Mouse (Mus musculus): ENCODE data around the gene Srebf2.
"Not testable (repeated sequence)": the region's sequence is repeated elsewhere in the genome, so short reads cannot be mapped to it uniquely, and the experiment has no call there.

The Srebf2 gene

DNA sequence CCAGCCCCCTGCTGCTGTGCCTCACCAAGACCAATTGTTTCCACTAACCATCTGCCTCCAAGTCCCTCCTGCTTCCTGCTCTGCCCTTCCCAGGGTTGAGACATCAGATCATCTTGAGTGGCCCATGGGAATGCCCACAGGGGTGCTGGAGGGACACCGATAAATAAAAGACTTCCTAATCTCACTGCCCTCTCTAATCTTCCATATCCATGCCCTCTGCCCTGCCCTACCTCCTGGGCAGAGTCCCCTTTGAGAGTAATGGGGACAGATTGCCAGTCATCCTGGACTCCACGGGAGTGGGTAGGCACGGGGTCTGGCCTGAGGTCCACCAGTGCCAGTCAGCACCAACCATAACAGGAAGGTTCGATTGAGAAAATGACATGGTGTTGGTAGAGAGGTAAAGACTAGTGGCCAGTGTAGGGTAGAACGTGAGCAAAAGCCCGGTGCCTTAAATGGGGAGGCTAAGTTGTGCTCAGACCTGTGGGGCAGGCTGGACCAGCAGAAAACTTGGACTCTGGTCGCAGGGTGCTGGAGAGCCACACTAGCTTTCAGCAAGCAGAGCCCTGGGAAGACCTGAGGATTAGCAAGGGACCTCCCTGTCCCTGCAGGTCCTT is 77.7 kb downstream of the Srebf2 start:
- no peak for DNase-seq (ENCODE audit: low read depth)

DNA sequence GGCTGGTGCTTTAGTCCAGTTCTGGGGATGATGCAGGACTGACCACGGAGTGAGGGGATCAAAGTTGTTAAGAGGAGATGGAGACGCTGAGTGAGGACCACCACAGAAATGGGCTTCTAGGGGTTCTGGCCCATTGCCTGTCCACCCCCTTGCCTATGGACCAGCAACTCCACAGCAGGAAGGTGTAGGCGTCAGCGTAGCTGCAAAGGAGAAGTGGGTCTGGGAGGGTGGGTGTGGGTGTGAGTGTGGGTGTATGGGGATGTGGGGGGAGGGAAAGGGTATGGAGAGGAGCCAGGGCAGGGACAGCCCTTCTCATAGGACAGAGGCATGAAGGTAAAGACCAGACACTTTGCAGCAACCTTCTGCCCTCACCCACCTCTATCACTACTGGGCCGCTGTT is 78.8 kb downstream of the Srebf2 start:
- no peak for DNase-seq (ENCODE audit: low read depth)

DNA sequence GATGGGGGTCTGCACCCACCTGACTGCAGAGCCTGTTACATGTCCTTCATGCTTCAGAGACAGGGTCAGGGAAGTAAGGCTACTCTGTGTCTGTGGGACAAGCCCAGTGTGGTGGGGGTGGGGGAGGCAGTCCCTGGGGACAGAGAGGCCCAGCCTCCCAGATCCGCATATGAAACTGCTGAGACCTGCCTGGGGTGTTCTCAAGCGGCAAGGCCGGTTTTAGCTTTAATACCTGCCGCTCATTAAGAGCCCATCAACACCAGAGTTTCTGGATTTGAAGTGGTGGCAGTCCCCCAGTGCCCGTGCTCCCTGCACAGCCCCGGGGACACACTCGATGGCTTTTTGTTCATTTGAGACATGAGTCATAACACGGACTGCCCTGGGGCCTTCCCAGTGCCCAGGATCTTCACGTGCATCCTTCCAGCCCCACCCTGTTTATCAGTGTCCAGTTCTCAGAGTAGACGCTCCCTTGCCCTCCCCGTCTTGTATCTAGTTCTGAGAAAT is 82.6 kb downstream of the Srebf2 start:
- DNase-seq (ENCODE audit: low read depth): no peak

DNA sequence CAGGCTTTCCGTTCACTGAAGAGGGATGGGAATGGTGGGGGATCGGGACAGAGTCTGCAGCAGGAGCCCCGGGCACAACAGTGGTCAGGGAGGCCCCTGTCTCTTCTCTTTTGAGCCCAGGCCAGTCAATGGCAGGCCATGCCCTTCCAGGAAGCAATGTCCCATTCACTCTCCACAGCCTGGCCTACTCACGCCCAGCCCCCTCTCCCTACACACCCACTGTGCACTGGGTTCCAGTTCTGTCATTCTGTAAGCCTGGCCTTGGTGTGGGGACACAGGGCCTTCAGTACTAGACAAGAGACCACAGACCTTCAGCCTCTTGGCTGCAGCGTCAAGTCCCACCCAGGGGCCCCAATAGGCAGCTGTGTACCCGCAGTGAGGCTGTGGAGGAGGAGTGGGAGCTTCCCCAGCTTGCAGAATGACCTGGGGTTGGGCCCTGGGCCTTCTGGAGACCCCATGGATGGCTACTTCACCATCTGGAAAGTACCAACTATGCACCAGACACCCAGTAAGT is 83.2 kb downstream of the Srebf2 start:
- DNase-seq (ENCODE audit: low read depth): no peak

DNA sequence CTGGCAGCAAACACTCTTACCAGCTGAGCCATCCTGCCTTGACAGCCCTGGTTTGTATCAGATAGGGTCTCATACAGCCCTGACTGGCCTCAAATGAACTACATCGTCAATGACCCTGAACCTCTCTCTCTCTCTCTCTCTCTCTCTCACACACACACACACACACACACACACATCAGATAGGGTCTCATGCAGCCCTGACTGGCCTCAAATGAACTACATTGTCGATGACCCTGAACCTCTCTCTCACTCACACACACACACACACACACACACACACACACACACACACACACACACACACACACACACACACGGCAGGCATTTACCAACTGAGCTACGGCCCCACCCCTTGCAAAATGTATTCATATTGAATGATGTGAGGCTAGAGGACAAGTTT is 84.1 kb downstream of the Srebf2 start:
- no peak for DNase-seq (ENCODE audit: low read depth)

DNA sequence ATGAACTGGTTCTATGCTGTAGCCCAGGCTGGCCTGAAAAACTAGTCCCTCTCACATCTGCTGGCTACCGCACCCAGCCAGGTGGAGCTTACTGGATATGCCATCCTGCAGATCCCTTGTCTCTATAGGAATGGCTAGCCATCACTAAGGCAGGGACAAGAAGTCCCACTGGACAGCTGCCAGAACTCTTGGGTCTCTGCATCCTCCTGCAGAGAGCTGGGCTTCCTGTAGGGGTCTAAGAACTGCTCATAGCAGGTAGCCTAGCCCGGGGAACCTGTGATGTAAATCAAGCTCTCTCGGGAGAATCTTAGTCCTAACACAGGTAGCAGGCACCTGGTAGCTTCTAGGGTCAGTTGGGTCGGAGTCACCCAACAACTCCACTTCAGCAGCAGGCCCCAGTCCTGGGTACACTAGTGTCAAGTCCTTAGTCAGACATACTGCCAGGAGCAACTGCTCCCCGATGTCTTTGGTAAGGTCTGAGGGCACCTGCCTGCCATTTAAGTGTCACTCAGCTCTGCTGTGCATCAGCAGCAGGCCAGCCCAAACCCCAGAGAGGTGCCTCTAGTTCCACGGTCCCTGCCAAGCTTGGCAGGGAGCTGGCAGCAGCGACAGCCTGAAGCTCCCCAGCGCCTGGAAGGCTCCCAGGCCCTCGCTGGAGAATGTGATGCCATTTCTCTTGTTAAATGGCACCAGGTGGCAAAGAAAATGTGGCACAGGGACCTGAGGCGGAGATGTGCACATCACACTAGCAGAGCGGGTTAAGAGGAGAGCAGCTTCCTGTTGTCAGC is 84.8 kb downstream of the Srebf2 start:
- DNase-seq (ENCODE audit: low read depth): no peak

DNA sequence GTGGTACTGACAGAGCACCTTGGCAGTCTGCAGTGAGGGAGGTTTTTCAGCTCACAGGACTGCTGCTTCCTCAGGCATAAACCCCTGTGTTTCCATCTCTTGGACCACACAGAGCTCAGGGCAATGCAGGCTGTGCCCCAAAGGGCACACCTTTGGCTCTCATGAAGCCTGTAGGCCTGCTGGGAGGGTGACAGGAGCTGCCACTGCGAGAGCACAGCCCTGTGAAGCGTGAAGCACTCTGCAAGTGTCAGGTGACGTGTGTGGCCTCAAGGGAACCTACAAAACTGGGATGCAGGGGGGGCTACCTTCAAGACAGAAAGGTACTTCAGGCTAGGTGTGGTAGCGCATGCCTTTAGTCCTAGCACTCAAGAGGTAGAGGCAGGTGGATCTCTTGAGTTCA is 85.7 kb downstream of the Srebf2 start:
- no peak for DNase-seq (ENCODE audit: low read depth)

DNA sequence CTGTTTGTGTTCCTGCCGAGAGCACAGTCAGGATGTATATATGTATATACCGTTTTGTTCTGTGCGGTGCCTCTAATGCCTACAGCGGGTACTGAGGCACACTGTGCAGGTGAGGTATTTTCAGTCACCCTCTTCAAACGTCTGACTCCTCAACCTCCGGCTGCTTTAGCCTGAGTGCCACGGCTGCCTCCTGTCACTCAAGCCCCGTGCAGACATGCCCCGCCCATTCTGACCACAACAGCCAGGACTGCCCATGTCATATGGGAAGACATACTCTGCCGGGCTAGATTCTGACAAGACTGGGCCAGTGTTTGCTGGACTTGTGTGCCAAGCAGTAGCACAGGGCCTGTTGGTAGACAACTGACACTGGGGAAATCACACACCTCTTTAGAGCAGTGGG is 88.7 kb downstream of the Srebf2 start:
- no peak for DNase-seq (ENCODE audit: low read depth)

DNA sequence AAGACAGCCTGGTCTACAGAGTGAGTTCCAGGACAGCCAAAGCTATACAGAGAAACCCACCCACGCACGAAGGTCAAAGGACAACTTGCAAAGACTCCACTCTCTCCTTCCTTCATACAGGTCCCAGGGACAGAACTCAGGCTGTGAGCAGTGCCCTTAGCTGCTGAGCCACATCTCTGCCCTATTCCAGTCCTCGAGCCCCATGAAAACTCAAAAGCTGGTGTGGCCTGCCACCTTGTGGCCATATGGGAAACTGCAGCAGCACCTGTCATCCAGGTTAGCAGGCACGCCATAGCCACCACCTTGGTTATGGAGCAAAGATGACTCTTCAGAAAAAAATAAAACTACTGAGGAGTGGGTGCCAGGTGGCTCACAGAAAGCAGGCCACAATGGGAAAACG is 89.6 kb downstream of the Srebf2 start:
- DNase-seq (ENCODE audit: low read depth): peak; percentile 72

DNA sequence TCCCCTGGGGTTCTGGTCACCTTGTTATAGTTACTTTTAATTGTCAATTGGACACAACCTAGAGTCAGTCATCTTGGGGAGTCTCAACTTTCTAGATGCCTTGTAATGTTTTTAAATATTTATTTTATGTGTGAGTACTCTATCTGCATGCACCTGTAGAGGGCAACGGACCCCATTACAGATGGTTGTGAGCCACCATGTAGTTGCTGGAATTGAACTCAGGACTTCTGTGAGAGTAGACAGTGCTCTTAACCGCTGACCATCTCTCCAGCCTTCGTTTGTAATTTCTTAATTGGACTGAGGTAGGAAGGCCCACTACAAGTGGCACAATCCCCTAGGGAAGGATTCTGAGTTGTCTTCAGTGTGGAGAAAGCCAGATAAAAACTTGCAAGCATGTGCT is 96.3 kb downstream of the Srebf2 start:
- DNase-seq (ENCODE audit: low read depth): no peak

DNA sequence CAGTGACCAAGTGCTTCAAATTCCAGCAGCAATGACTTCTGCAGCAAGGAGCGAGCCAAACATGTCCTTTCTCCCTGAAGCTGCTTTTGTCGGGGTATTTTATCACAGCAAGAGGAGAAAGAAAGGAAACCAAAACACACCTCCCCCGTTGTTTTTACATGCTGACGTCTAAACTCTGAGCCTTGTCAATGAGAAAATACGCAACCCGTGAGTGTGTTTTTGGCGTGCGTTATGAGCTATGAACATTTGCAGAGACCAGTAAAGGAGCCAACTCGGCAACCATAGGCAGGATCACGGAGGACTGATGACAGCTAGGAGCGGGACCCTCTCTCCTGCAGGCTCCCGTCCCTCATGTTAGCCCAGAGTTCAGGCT is 96.7 kb downstream of the Srebf2 start:
- no peak for DNase-seq (ENCODE audit: low read depth)

DNA sequence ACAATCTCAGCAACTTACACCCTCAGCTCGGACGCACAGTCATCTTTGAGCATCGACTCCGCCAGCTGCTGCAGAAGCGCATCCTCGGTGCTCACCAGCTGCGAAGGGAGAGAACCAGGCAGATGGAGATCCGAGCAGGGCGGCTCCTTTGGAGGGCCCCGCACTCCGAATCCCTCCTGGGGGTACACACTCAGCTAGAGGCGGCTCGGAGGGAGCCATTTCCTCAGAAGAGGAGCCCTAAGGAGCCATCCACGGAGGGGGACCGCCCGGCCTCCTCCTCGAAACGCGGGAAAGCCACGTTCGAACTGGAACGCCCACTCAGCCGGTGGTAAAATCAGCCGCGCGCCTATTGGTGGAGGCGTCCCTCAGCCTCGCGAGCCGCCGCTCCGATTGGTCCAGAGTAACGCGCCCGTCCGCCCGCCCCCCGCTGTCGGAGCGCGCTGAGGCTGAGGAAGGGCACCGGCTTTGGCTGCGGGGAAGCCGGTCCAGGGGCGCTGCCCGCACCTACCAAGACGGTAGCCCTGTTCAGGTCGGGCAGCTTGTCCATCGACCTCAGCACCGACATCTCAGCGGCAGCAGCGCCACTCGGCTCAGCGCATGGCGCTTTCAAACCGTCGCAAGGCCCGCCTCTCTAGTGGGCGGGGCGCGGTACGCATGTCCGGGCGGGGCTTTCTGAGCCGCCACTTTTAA is 97.3 kb downstream of the Srebf2 start, which contains the start of gene Cenpm:
Gene Cenpm (minus strand): TSS at position 634 of the 690 bp plus-strand sequence.
- DNase-seq (ENCODE audit: low read depth): peak; percentile 89

DNA sequence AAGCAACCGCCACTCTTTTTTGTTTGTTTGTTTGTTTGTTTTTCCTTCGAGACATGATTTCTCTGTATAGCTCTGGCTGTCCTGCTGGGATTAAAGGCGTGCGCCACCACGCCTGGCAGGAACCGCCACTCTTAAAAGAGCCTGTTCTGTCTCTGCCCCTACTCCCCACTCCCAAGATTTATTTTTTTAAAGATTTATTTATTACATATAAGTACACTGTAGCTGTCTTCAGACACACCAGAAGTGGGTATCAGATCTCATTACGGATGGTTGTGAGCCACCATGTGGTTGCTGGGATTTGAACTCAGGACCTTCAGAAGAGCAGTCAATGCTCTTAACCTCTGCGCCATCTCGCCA is 97.8 kb downstream of the Srebf2 start:
- DNase-seq (ENCODE audit: low read depth): not testable (repeated sequence)

DNA sequence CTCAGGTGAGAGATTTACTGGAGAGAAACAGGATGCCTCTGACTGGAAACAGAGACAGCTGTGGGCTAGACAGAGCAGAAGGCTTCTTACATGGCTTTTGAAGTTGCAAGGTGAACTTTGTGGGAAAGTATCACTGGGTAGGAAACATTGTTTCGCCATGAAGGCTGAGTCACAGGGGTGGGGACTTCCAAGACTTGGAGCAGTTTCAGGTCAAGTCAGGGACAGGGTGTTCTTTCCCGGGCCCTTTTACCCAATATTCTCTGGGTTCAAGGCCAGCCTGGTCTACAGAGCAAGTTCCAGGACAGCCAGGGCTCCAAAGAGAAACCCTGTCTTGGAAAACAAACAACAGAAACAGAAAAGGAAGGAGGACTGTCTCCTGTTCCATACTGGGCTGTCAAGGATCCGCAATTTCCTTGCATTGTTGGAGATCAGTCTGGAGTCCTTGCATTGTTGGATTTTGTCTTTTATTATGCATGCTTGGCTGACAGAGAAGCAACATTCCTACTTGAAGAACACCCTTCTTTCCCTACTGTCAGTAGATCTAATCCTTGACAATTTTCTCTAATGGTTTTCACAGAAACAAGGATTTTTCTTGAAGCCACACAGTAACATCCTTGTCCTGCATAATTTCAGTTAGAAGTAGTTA is 100.3 kb downstream of the Srebf2 start:
- no peak for DNase-seq (ENCODE audit: low read depth)

DNA sequence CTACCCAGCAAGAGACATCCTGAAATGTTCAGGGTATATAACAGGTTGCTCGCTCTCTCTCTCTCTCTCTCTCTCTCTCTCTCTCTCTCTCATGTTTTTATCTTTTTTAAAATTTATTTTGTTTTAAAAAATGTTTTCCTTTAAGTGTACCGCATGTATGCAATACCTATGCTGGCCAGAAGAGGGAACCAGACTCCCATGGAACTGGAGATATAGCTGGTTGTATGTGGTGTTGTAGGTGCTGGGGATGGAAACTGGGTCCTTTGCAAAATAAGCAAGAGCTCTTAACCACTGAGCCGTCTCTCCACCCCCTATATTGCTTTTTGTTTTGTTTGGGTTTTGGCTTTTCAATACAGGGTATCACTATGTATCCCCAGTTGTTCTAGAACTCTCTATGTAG is 104.6 kb downstream of the Srebf2 start:
- no peak for DNase-seq (ENCODE audit: low read depth)

DNA sequence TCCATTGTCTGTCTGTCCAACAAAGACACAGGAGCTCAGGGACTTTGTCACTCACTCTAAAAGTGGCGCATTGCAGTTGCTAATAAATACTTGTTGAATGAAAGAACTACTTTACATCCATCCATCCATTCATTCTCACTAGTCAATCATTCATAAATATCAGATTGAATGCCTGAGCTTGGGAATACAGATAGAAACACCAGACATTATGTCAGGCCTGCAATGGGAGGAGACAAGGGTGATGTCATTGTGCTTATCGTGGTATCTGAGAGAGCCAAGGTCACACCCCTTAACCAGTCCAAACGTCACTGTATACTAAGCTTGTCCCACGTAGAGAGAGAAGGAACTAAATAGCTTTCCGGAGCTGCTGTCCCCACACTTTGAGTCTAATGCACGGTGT is 105.1 kb downstream of the Srebf2 start, which contains the start of gene 1500009C09Rik:
Gene 1500009C09Rik (plus strand): TSS at position 301 of the 400 bp plus-strand sequence.
- DNase-seq (ENCODE audit: low read depth): no peak
